Mouse (Mus musculus) heart, adult 2 months (tissue): ENCODE results near the gene Acvr2b.

Source experiments
- CTCF ChIP-seq: fragments of 200-600 bp; IDR thresholded peaks from 2 replicates; pipeline ENCODE4 v1.8.1; 2022; ENCODE audit warnings: antibody characterized with exemption, mild to moderate bottlenecking, moderate library complexity
- EP300 ChIP-seq: fragments of 200-500 bp; IDR thresholded peaks from 2 replicates; pipeline ENCODE4 v1.6.1; 2011; ENCODE audit warnings: low read depth, low read length, control low read depth; ENCODE audit not compliant: insufficient read depth

GRCm38 (mm10) chr9:119444738-119445429 lies 43.0 kb downstream of the Acvr2b start, which contains the start of gene Exog:
- TF ChIP-seq CTCF (peak; percentile 92), EP300 (0 out of 2 replicates have a peak, but pooled peaks have one; percentile 17)
